Mouse (Mus musculus): ENCODE results near the gene Gm14632. TPM values are rescaled to one million over a fixed set of nuclear protein-coding genes. Genes with fewer than 3 reads are reported as not detected.
"Not testable (repeated sequence)": the region's sequence is repeated elsewhere in the genome, so short reads cannot be mapped to it uniquely, and the experiment has no call there.

Gm14632 gene
- not detected in 2 replicates for polyA plus RNA-seq (2015; fragmentation: Nextera tagmentation; extraction: Ambion mirVana)

DNA sequence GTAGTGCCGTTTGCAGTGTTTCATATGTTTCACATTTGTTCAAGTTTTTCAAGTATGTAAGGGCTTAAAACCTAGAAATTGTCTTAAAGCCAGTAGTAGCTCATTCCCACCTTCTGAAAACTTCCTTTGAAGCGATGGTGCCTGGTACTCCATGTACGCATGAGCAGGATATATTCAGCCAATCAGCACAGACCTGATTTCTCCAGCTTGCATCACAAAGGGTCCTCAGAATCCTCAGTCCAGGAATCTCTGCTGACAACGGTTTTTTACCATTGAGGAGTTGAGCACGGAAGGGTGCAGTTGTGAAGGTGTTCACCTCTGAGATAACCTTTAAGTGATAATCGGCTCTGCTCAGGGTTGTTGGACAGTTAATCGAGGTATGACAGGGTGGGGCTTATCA is at the start of gene Gm14632:
Gm14632 (plus strand) TSS at position 301 of the 400 bp plus-strand sequence.
- WGBS = 94% methylated on average over 4 of the region's 7 CpGs
- H3K4me3 ChIP-seq (replicated peaks); ATAC-seq; H3K4me2 ChIP-seq (replicated peaks); H3K36me3 ChIP-seq; H3K4me1 ChIP-seq (replicated peaks); H3K27me3 ChIP-seq (replicated peaks); H3K9me3 ChIP-seq; H3K27ac ChIP-seq; H3K9ac ChIP-seq: not testable (repeated sequence)
